Mouse (Mus musculus) cerebellum, adult 2 months (tissue): ENCODE measurements around the gene Gins1. TPM values are rescaled to one million over a fixed set of nuclear protein-coding genes. Genes with fewer than 3 reads are reported as not detected.

ENCODE experiments used
- DNase-seq, 2 experiments: peaks; one replicate each; pipeline ENCODE4 v3.0.0; 2021
- H3K27ac ChIP-seq: fragments of 200-500 bp; 2 replicates; pipeline ENCODE4 v1.5.1; 2012; ENCODE audit warnings: low read length, control low read depth, inconsistent platforms; ENCODE audit not compliant: insufficient read depth
- H3K27me3 ChIP-seq: fragments of 200-500 bp; 2 replicates; pipeline ENCODE4 v1.6.1; 2012; ENCODE audit warnings: inconsistent platforms, mild to moderate bottlenecking, low read length, moderate library complexity; ENCODE audit not compliant: control insufficient read depth, insufficient read depth
- H3K4me1 ChIP-seq: fragments of 200-500 bp; 2 replicates; pipeline ENCODE4 v1.6.1; 2011; ENCODE audit warnings: low read length; ENCODE audit not compliant: control insufficient read depth, insufficient read depth
- H3K4me3 ChIP-seq: fragments of 200-500 bp; replicated peaks from 2 replicates; pipeline ENCODE3; 2011; ENCODE audit warnings: mild to moderate bottlenecking, low read depth, low read length, control low read depth; ENCODE audit not compliant: insufficient read depth
- CTCF ChIP-seq: fragments of 200-500 bp; IDR thresholded peaks from 2 replicates; pipeline ENCODE4 v1.5.1; 2011; ENCODE audit warnings: low read depth, mild to moderate bottlenecking, control low read depth, low read length, moderate library complexity, borderline replicate concordance; ENCODE audit not compliant: insufficient read depth
- POLR2A ChIP-seq: fragments of 200-500 bp; IDR thresholded peaks from 2 replicates; pipeline ENCODE4 v1.6.1; 2011; ENCODE audit warnings: low read length, control low read depth, borderline replicate concordance; ENCODE audit not compliant: insufficient read depth
- WGBS: fragments of 180-500 bp; shearing (Covaris S2); methylation state at CpG from one replicate; pipeline ENCODE4 v1.1.7; 2018; 5-methylcytosine and 5-hydroxymethylcytosine counted together
- polyA plus RNA-seq: library from polyadenylated mRNA; depleted of rRNA; stranded (reverse); fragments of >200 nt; gene quantifications from 2 replicates; pipeline ENCODE4 v1.2.3, GENCODE M21; 2012

The Gins1 gene
- polyA plus RNA-seq, 1 experiment: 1.3 TPM

DNA sequence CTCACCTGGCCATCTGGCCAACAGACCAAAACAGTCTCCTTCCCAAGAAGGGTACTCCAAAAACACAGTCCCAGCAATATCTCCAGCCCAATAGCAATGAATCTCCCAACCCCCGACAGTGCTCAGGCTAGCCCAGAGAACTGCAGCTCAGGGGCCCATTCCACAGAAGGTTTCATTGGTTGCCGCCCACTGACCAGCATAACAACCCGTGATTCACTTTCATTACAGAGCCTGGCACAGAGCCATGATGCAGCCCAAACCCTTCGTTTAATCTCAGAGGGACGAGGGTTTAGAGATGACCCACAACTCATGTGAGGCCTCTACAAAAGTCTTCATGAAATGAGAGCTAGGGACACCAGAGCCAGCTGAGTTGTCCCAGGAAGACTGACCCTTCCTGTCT is 43.6 kb downstream of the Gins1 start:
- H3K4me1 ChIP-seq: 0 out of 2 replicates have a peak, but pooled peaks cover 5% of the 10 kb centered on the region
- no peak overlapping the region for H3K27ac ChIP-seq
- H3K27me3 ChIP-seq: no peaks in the 10 kb centered on the region
- TF ChIP-seq POLR2A: no peak
- TF ChIP-seq CTCF: no peak
- WGBS: 58% methylated on average over 5 of the region's 5 CpGs
- DNase-seq: no peak
- H3K4me3 ChIP-seq: no peak overlapping the region

DNA sequence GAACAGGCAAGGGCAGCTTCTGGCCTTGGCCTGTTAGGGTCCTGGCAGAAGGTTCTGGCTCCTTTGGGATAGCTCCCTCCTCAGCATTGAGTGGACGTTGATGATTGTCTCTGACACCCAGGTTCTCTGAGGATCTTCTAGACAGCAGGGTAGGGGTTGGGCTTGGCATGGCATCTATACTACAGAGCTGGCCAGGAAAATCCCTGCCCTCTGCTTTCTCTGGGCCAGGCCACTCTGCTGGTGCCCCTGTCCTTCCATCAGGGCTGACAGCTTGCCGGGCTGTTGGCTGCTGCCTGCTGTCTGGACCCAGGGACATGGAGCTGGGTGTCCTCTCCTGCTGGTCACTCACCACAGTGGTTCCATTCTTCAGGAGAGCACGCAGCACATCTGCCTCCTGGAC is 44.5 kb downstream of the Gins1 start:
- no peak overlapping the region for H3K27ac ChIP-seq
- no peak for TF ChIP-seq CTCF
- TF ChIP-seq POLR2A: no peak
- H3K4me3 ChIP-seq: no peak overlapping the region
- 0 out of 2 replicates have a peak, but pooled peaks cover 5% of the 10 kb centered on the region for H3K4me1 ChIP-seq
- no peak for DNase-seq
- 28% methylated on average over 3 of the region's 3 CpGs for WGBS
- no peaks in the 10 kb centered on the region for H3K27me3 ChIP-seq

- no peaks in the 10 kb centered on the region for H3K27me3 ChIP-seq
- no peak overlapping the region for H3K27ac ChIP-seq
- 21% methylated on average over 6 of the region's 6 CpGs for WGBS
- DNase-seq: no peak
- H3K4me1 ChIP-seq: 0 out of 2 replicates have a peak, but pooled peaks cover 5% of the 10 kb centered on the region
- TF ChIP-seq POLR2A (no peak), CTCF (no peak)
- no peak overlapping the region for H3K4me3 ChIP-seq
Measured at GRCm38 (mm10) chr2:150950056-150950455, 44.9 kb downstream of the Gins1 start.

GRCm38 (mm10) chr2:150951201-150951600 is 46.0 kb downstream of the Gins1 start:
- TF ChIP-seq CTCF (no peak), POLR2A (no peak)
- WGBS: 63% methylated on average over 2 of the region's 2 CpGs
- DNase-seq: no peak

DNA sequence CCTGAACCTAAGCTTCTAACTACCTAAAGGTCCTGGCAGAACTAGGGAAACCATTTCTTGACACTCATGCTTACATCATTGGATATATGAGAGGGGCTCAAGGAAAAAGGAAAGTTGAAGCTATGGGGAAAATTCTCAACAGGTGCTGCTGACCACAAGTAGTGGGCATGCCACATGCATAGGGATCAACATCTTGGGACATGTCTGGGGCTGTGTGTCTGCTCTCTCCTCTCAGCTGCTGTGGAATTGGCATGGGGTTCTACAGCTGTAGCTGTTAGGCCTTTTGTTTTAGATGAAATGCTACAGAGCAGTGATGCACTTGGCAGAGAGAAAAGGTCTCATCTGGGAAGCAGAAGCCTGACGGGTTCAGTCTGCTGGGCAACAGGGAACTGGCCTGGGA is 50.7 kb downstream of the Gins1 start:
- no peaks in the 10 kb centered on the region; the same call in 1 of the 2 replicates for H3K4me1 ChIP-seq
- H3K27ac ChIP-seq: no peak overlapping the region
- TF ChIP-seq CTCF (no peak), POLR2A (no peak)
- H3K27me3 ChIP-seq: no peaks in the 10 kb centered on the region
- DNase-seq: no peak
- 5% methylated on average over 1 of the region's 1 CpGs for WGBS
- H3K4me3 ChIP-seq: no peak overlapping the region

More at GRCm38 (mm10) chr2:150951201-150951600, 46.0 kb downstream of the Gins1 start:
- Histone ChIP-seq H3K27ac (no peak overlapping the region), H3K4me3 (no peak overlapping the region), H3K4me1 (0 out of 2 replicates have a peak, but pooled peaks cover 5% of the 10 kb centered on the region), H3K27me3 (no peaks in the 10 kb centered on the region)

GRCm38 (mm10) chr2:150959521-150959920 is 54.3 kb downstream of the Gins1 start:
- DNase-seq: no peak
- WGBS: 53% methylated on average over 10 of the region's 10 CpGs
- Histone ChIP-seq H3K27me3 (no peaks in the 10 kb centered on the region), H3K27ac (no peak overlapping the region), H3K4me1 (no peaks in the 10 kb centered on the region; the same call in 1 of the 2 replicates), H3K4me3 (no peak overlapping the region)
- TF ChIP-seq CTCF (no peak), POLR2A (no peak)

GRCm38 (mm10) chr2:150963246-150963645 is 58.0 kb downstream of the Gins1 start:
- 80% methylated on average over 3 of the region's 3 CpGs for WGBS
- TF ChIP-seq POLR2A (no peak), CTCF (no peak)

DNA sequence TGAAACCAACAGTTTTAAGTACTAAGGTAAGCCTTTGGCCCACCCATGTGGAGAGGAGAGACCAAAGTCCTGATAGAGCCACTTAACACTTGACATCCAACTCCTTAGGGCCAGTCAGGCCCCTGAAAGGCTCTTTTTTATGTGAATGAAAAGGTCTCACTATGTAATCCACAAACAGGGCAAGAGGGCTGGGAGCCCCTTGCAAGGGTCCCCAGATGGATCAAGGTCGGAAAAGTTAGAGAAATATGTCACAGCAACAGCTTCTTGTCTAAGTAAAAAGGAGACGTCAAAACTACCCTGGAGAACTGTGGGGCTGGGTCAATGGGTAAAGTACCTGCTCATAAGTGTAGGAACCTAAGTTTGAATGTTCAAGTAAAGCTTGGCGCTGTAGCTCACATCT is 59.4 kb downstream of the Gins1 start:
- no peak for TF ChIP-seq POLR2A
- no peak for TF ChIP-seq CTCF

More at GRCm38 (mm10) chr2:150963246-150963645, 58.0 kb downstream of the Gins1 start:
- Histone ChIP-seq H3K27ac (no peak overlapping the region), H3K4me3 (no peak overlapping the region), H3K27me3 (no peaks in the 10 kb centered on the region), H3K4me1 (no peaks in the 10 kb centered on the region; the same call in 1 of the 2 replicates)
- DNase-seq: no peak

More for the DNA sequence above, 59.4 kb downstream of the Gins1 start:
- WGBS: 87% methylated on average over 3 of the region's 3 CpGs
- Histone ChIP-seq H3K27me3 (no peaks in the 10 kb centered on the region), H3K27ac (no peak overlapping the region), H3K4me3 (no peak overlapping the region), H3K4me1 (no peaks in the 10 kb centered on the region)
- no peak for DNase-seq
